Mouse (Mus musculus): ENCODE data around the gene Paqr5. TPM values are rescaled to one million over a fixed set of nuclear protein-coding genes. Genes with fewer than 3 reads are reported as not detected.

Gene Paqr5
- polyA plus RNA-seq, 1 experiment from 2014 or later = 0.27 TPM

GRCm38 (mm10) chr9:61932009-61932408, 94.6 kb downstream of the Paqr5 start:
- DNase-seq (ENCODE audit: low spot score) = no peak
- H3K27ac ChIP-seq (ENCODE audit: low read depth, low read length) = no peak overlapping the region
- no peaks in the 10 kb centered on the region for H3K9me3 ChIP-seq (ENCODE audit: control insufficient read depth, low read length)
- H3K27me3 ChIP-seq (ENCODE audit: control insufficient read depth, insufficient read depth, low read length) = no peaks in the 10 kb centered on the region
- 96% methylated on average over 3 of the region's 3 CpGs for WGBS
- no peak for ATAC-seq (ENCODE audit: insufficient read depth, low FRiP score, low TSS enrichment)
- no peaks in the 10 kb centered on the region for H3K4me1 ChIP-seq (ENCODE audit: control insufficient read depth, insufficient read depth, low read length)
- no peak overlapping the region for H3K4me3 ChIP-seq (ENCODE audit: low read depth, low read length)
- H3K36me3 ChIP-seq (ENCODE audit: control insufficient read depth, insufficient read depth, low read length) = peaks cover 18% of the 10 kb centered on the region
- no peak overlapping the region for H3K9ac ChIP-seq (ENCODE audit: low read length)
- H3K4me2 ChIP-seq (ENCODE audit: low read depth) = no peak overlapping the region

GRCm38 (mm10) chr9:61925086-61925660, 101.5 kb downstream of the Paqr5 start:
- H3K4me3 ChIP-seq (ENCODE audit: low read depth, low read length) = no peak overlapping the region
- no peaks in the 10 kb centered on the region for H3K9me3 ChIP-seq (ENCODE audit: control insufficient read depth, low read length)
- no peaks in the 10 kb centered on the region for H3K27me3 ChIP-seq (ENCODE audit: control insufficient read depth, insufficient read depth, low read length)
- H3K9ac ChIP-seq (ENCODE audit: low read length) = no peak overlapping the region
- no peak for ATAC-seq (ENCODE audit: insufficient read depth, low FRiP score, low TSS enrichment)
- H3K4me2 ChIP-seq (ENCODE audit: low read depth) = no peak overlapping the region
- H3K4me1 ChIP-seq (ENCODE audit: control insufficient read depth, insufficient read depth, low read length) = no peaks in the 10 kb centered on the region
- no peak for DNase-seq (ENCODE audit: low spot score)
- H3K27ac ChIP-seq (ENCODE audit: low read depth, low read length) = no peak overlapping the region
- H3K36me3 ChIP-seq (ENCODE audit: control insufficient read depth, insufficient read depth, low read length) = peaks cover 22% of the 10 kb centered on the region
- WGBS = 94% methylated on average over 10 of the region's 10 CpGs

GRCm38 (mm10) chr9:61920331-61920730, 106.3 kb downstream of the Paqr5 start:
- peaks cover 16% of the 10 kb centered on the region for H3K36me3 ChIP-seq (ENCODE audit: control insufficient read depth, insufficient read depth, low read length)

GRCm38 (mm10) chr9:61919464-61919863, 107.2 kb downstream of the Paqr5 start:
- no peak for DNase-seq (ENCODE audit: low spot score)
- Histone ChIP-seq H3K4me3 (ENCODE audit: low read depth, low read length) (no peak overlapping the region), H3K4me2 (ENCODE audit: low read depth) (no peak overlapping the region), H3K9ac (ENCODE audit: low read length) (no peak overlapping the region), H3K9me3 (ENCODE audit: control insufficient read depth, low read length) (no peaks in the 10 kb centered on the region), H3K27ac (ENCODE audit: low read depth, low read length) (no peak overlapping the region), H3K4me1 (ENCODE audit: control insufficient read depth, insufficient read depth, low read length) (no peaks in the 10 kb centered on the region), H3K27me3 (ENCODE audit: control insufficient read depth, insufficient read depth, low read length) (no peaks in the 10 kb centered on the region), H3K36me3 (ENCODE audit: control insufficient read depth, insufficient read depth, low read length) (peaks cover 14% of the 10 kb centered on the region)
- WGBS = 96% methylated on average over 5 of the region's 5 CpGs
- ATAC-seq (ENCODE audit: insufficient read depth, low FRiP score, low TSS enrichment) = no peak

More at GRCm38 (mm10) chr9:61920331-61920730, 106.3 kb downstream of the Paqr5 start:
- no peaks in the 10 kb centered on the region for H3K9me3 ChIP-seq (ENCODE audit: control insufficient read depth, low read length)
- H3K4me2 ChIP-seq (ENCODE audit: low read depth) = no peak overlapping the region
- H3K27me3 ChIP-seq (ENCODE audit: control insufficient read depth, insufficient read depth, low read length) = no peaks in the 10 kb centered on the region
- no peak overlapping the region for H3K27ac ChIP-seq (ENCODE audit: low read depth, low read length)
- H3K4me1 ChIP-seq (ENCODE audit: control insufficient read depth, insufficient read depth, low read length) = no peaks in the 10 kb centered on the region
- ATAC-seq (ENCODE audit: insufficient read depth, low FRiP score, low TSS enrichment) (no peak), DNase-seq (ENCODE audit: low spot score) (no peak)
- 90% methylated on average over 6 of the region's 6 CpGs for WGBS
- no peak overlapping the region for H3K9ac ChIP-seq (ENCODE audit: low read length)
- H3K4me3 ChIP-seq (ENCODE audit: low read depth, low read length) = no peak overlapping the region

GRCm38 (mm10) chr9:61917436-61917835, 109.2 kb downstream of the Paqr5 start:
- H3K27me3 ChIP-seq (ENCODE audit: control insufficient read depth, insufficient read depth, low read length) = no peaks in the 10 kb centered on the region
- H3K9ac ChIP-seq (ENCODE audit: low read length) = no peak overlapping the region
- H3K4me3 ChIP-seq (ENCODE audit: low read depth, low read length) = no peak overlapping the region
- ATAC-seq (ENCODE audit: insufficient read depth, low FRiP score, low TSS enrichment) (no peak), DNase-seq (ENCODE audit: low spot score) (no peak)
- peaks cover 11% of the 10 kb centered on the region for H3K36me3 ChIP-seq (ENCODE audit: control insufficient read depth, insufficient read depth, low read length)
- WGBS = 94% methylated on average over 6 of the region's 6 CpGs
- no peak overlapping the region for H3K4me2 ChIP-seq (ENCODE audit: low read depth)
- no peaks in the 10 kb centered on the region for H3K9me3 ChIP-seq (ENCODE audit: control insufficient read depth, low read length)
- H3K27ac ChIP-seq (ENCODE audit: low read depth, low read length) = no peak overlapping the region
- H3K4me1 ChIP-seq (ENCODE audit: control insufficient read depth, insufficient read depth, low read length) = peaks cover 4% of the 10 kb centered on the region; the same call in 1 of the 2 replicates

- no peak overlapping the region for H3K4me3 ChIP-seq (ENCODE audit: low read depth, low read length)
- ATAC-seq (ENCODE audit: insufficient read depth, low FRiP score, low TSS enrichment) (no peak), DNase-seq (ENCODE audit: low spot score) (no peak)
- H3K9me3 ChIP-seq (ENCODE audit: control insufficient read depth, low read length) = no peaks in the 10 kb centered on the region
- no peak overlapping the region for H3K27ac ChIP-seq (ENCODE audit: low read depth, low read length)
- peaks cover 14% of the 10 kb centered on the region for H3K36me3 ChIP-seq (ENCODE audit: control insufficient read depth, insufficient read depth, low read length)
- H3K4me1 ChIP-seq (ENCODE audit: control insufficient read depth, insufficient read depth, low read length) = peaks cover 4% of the 10 kb centered on the region; the same call in 1 of the 2 replicates
- WGBS = 90% methylated on average over 3 of the region's 3 CpGs
- no peak overlapping the region for H3K9ac ChIP-seq (ENCODE audit: low read length)
- no peak overlapping the region for H3K4me2 ChIP-seq (ENCODE audit: low read depth)
- H3K27me3 ChIP-seq (ENCODE audit: control insufficient read depth, insufficient read depth, low read length) = no peaks in the 10 kb centered on the region
Measured at GRCm38 (mm10) chr9:61916986-61917385, 109.7 kb downstream of the Paqr5 start.

- no peak overlapping the region for H3K9ac ChIP-seq (ENCODE audit: low read length)
- peak overlapping the region; percentile 93; the same call in 1 of the 2 replicates for H3K4me3 ChIP-seq (ENCODE audit: low read depth, low read length)
- no peaks in the 10 kb centered on the region for H3K27me3 ChIP-seq (ENCODE audit: control insufficient read depth, insufficient read depth, low read length)
- peak overlapping the region; percentile 51 for H3K4me2 ChIP-seq (ENCODE audit: low read depth)
- WGBS = 37% methylated on average over 4 of the region's 4 CpGs
- peaks cover 4% of the 10 kb centered on the region; the same call in 1 of the 2 replicates for H3K4me1 ChIP-seq (ENCODE audit: control insufficient read depth, insufficient read depth, low read length)
- no peaks in the 10 kb centered on the region for H3K9me3 ChIP-seq (ENCODE audit: control insufficient read depth, low read length)
- ATAC-seq (ENCODE audit: insufficient read depth, low FRiP score, low TSS enrichment) (no peak), DNase-seq (ENCODE audit: low spot score) (no peak)
- peaks cover 16% of the 10 kb centered on the region for H3K36me3 ChIP-seq (ENCODE audit: control insufficient read depth, insufficient read depth, low read length)
- H3K27ac ChIP-seq (ENCODE audit: low read depth, low read length) = no peak overlapping the region
Measured at GRCm38 (mm10) chr9:61915393-61916005, 111.2 kb downstream of the Paqr5 start.

- no peaks in the 10 kb centered on the region for H3K27me3 ChIP-seq (ENCODE audit: control insufficient read depth, insufficient read depth, low read length)
- peaks cover 4% of the 10 kb centered on the region; the same call in 1 of the 2 replicates for H3K4me1 ChIP-seq (ENCODE audit: control insufficient read depth, insufficient read depth, low read length)
- peaks cover 16% of the 10 kb centered on the region for H3K36me3 ChIP-seq (ENCODE audit: control insufficient read depth, insufficient read depth, low read length)
- H3K4me3 ChIP-seq (ENCODE audit: low read depth, low read length) = peak overlapping the region; percentile 93
- WGBS = 5% methylated on average over 13 of the region's 13 CpGs
- peak overlapping the region; percentile 51 for H3K4me2 ChIP-seq (ENCODE audit: low read depth)
- peak overlapping the region; percentile 80 for H3K27ac ChIP-seq (ENCODE audit: low read depth, low read length)
- ATAC-seq (ENCODE audit: insufficient read depth, low FRiP score, low TSS enrichment) (0 out of 2 replicates have a peak, but pooled peaks have one; percentile 6), DNase-seq (ENCODE audit: low spot score) (no peak)
- H3K9ac ChIP-seq (ENCODE audit: low read length) = peak overlapping the region; percentile 60
- H3K9me3 ChIP-seq (ENCODE audit: control insufficient read depth, low read length) = no peaks in the 10 kb centered on the region
Measured at GRCm38 (mm10) chr9:61914917-61915300, 111.7 kb downstream of the Paqr5 start.

All from neural tube, embryonic 11.5 days (tissue).